Mouse (Mus musculus) C2C12 (cell line): ENCODE data around the gene Stx2.

Experiments used
- CEBPB ChIP-seq: IDR thresholded peaks from one replicate; pipeline ENCODE4 v1.6.1; 2011; ENCODE audit warnings: low read depth, mild to moderate bottlenecking, control low read depth, moderate library complexity
- CTCF ChIP-seq: IDR thresholded peaks from one replicate; pipeline ENCODE4 v1.5.1; 2011; ENCODE audit not compliant: control insufficient read depth, insufficient read depth, insufficient read length
- MAX ChIP-seq: IDR thresholded peaks from one replicate; pipeline ENCODE4 v1.6.1; 2011; ENCODE audit warnings: mild to moderate bottlenecking, control low read depth
- MYOD1 ChIP-seq: IDR thresholded peaks from one replicate; pipeline ENCODE4 v1.6.1; 2011; ENCODE audit warnings: low read depth; ENCODE audit not compliant: control insufficient read depth, insufficient read length
- USF1 ChIP-seq: IDR thresholded peaks from one replicate; pipeline ENCODE4 v1.6.1; 2011; ENCODE audit warnings: low read depth, mild to moderate bottlenecking, control low read depth, moderate library complexity

GRCm38 (mm10) chr5:128987141-128987954 lies 21.0 kb downstream of the Stx2 start:
- no peak for TF ChIP-seq CTCF
- TF ChIP-seq MAX: no peak
- no peak for TF ChIP-seq USF1
- no peak for TF ChIP-seq CEBPB
- TF ChIP-seq MYOD1: no peak
